Mouse (Mus musculus) stomach, postnatal 0 days (tissue): ENCODE results near the gene Grb14.

Source experiments
- CTCF ChIP-seq: IDR thresholded peaks from 2 replicates; pipeline ENCODE4 v1.5.1; 2016; ENCODE audit warnings: antibody characterized with exemption, low read depth, mild to moderate bottlenecking, moderate library complexity
- EP300 ChIP-seq: optimal IDR thresholded peaks from 2 replicates; pipeline ENCODE3; 2016; ENCODE audit warnings: antibody characterized with exemption

DNA sequence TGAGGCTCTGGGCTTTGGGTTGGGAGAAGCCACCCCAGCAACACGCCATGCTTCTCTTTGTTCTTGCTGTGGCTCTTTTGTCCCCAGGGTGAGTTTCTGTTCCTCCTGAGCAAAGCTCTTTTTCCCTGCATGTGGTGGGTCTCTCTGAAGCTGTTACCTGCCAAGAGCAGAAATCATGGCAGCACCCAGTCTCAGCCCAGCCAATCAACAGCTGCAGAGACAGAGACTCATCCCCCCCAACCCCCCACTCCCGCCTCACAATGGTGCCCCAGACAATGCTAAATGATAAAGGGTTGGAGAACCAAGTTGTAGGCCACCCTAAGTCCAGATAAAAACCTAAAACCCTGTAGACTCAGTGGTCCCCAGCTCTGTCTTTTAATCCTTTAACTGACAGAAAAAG lies 75.6 kb downstream of the Grb14 start:
- TF ChIP-seq CTCF (no peak), EP300 (no peak)
